Mouse (Mus musculus) liver, embryonic 18 days (tissue): ENCODE results near the gene Fam122c. TPM values are rescaled to one million over a fixed set of nuclear protein-coding genes. Genes with fewer than 3 reads are reported as not detected.

ENCODE experiments used
- polyA plus RNA-seq: library from polyadenylated mRNA; depleted of rRNA; stranded (reverse); fragments of >200 nt; gene quantifications from 2 replicates; pipeline ENCODE4 v1.2.3, GENCODE M21; 2012; rRNA removed

The Fam122c gene
- not detected in 2 replicates for polyA plus RNA-seq

DNA sequence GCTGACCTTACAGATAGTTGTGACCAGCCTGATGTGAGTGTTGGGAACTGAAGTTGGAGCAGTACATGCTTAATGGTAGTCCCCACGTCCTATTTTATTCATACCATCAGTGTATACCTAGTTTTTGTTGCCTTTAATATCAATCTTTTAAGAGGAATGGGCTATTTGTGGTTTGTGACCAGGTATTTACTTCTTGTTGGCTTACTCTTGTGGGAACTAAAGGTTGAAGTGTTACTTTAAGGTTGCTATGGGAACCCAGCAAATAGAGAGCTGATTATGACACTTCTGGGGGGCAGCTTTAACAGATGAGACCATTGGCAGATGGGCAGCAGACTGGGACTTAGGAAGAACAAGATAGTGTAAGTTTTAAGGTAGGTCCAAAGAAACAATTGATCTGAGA, at the start of gene Fam122c:
Gene Fam122c, plus strand, starts transcription at position 301 of the 400 bp plus-strand sequence.

DNA sequence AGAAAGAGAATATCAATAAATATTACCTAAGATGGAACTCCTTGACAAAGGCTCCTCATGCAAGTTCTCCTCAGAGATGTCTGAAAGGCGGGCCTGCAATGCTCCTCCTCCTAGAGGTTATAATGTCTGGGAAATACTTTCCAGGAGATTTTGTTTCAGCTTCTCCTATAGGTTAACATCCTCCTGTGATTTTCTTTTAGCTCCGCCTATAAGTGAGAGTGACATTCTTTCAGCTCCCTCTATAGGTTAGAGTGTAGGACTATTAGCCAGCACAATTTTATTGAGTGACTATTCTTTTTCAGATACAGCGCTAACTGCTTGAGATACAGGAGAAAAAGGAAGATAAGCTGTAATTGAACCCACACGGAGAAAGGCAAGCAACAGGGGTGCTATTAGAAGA, 33.2 kb upstream of the Fam122c start, which contains the start of gene Plac1:
Gene Plac1, minus strand, starts transcription at position 101 of the 400 bp plus-strand sequence.

GRCm38 (mm10) chrX:53269289-53270062, 3.7 kb upstream of the Fam122c start, which contains the start of gene Fam122b:
Fam122b (minus strand) TSS chrX:53269805.

DNA sequence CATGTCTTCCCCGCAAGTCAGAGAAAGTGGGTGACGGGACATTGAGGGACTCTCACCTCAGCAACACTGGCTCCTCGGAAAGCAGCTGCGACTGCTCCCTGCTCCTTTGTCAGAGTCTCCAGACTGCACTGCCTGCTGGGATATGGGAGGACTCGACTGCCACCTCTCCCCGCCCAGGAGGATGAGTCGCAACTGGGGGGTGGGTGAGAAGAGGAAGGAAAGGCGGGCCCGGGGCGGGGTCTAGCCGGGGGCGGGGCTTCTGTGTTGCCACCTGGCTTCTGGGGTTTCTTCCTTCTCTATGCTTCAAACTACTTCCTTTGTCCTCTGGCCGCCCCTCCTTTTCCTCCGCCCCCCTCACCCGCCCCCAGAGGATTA, 97.1 kb downstream of the Fam122c start, which contains the start of gene Mospd1:
Gene Mospd1, minus strand, starts transcription at position 137 of the 375 bp plus-strand sequence.

Other genes with a start within 250 kb of the Fam122c start
- 0.32 and 0.36 TPM in 2 replicates for gene Plac1, start 33.3 kb upstream of the Fam122c start, polyA plus RNA-seq
- 3.4 and 3.5 TPM in 2 replicates for gene Fam122b, start 3.6 kb upstream of the Fam122c start, polyA plus RNA-seq
- gene Mospd1, start 97.1 kb downstream of the Fam122c start, polyA plus RNA-seq = 7.4 and 7.8 TPM in 2 replicates
- not detected in 2 replicates for gene Etd, start 161.5 kb downstream of the Fam122c start, polyA plus RNA-seq